Mouse (Mus musculus) heart, postnatal 36 days (tissue): Measurements from ENCODE around the gene Spi1. TPM values are rescaled to one million over a fixed set of nuclear protein-coding genes. Genes with fewer than 3 reads are reported as not detected.
A peak's percentile ranks its signal among the peaks of the same experiment; 100 is the strongest.

Source experiments
- DNase-seq, 2 experiments: peaks; one replicate each; pipeline ENCODE4 v3.0.0; 2021 to 2022
- intact Hi-C: fragments of 180-260 bp; cut with DNase I; formaldehyde crosslinking; loops from one replicate; pipeline ENCODE4 v1.15.1; 2025
- total RNA-seq, 2 experiments: library from RNA; stranded (reverse); gene quantifications; 2 replicates each; pipeline ENCODE4 v1.2.3; 2021

Gene Spi1
- total RNA-seq, 2 experiments from 2014 or later = 4.2 to 6.2 TPM

DNA sequence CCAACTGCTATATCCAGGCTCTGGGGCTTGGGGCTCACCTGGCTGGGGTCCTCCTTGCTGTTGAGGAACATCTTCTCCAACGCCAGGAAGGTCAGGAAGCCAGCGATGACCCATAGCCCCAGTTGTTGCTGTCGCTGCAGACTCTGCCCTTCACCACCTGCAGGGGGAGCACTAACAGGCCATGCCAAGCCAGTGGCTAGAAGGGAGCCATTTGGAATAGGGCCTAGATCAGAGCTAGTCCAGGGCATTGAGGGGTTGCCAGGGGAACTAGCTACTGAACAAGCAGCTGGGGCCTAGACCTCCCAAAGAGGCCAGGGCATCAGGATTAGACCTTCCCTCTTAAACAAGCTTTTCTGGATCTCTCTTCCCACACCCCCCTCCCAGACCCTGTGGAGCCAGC is 16.6 kb upstream of the Spi1 start:
- DNase-seq = peak in 1 of 2 experiments; percentile 52
- intact Hi-C loops = no loop called here

DNA sequence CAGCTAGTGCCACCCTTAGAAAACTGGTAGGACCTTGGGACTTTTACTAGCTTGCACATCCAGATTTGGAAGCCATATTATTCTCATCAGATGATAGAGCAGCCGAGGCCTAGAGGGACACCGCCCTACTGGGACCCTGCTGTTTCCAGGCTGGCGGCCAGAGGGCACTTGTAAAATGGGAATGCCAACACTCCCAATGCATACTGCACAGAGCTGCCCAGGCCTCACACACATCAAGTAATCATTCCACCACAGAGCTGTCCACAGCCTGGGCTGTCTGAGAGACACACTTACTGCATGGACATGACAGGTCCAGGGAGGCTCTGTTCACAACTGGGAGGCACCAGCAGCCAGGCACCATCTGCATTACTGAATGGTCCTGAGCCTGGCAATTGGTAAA is 15.7 kb upstream of the Spi1 start:
- intact Hi-C loops = no loop called here
- no peak for DNase-seq

DNA sequence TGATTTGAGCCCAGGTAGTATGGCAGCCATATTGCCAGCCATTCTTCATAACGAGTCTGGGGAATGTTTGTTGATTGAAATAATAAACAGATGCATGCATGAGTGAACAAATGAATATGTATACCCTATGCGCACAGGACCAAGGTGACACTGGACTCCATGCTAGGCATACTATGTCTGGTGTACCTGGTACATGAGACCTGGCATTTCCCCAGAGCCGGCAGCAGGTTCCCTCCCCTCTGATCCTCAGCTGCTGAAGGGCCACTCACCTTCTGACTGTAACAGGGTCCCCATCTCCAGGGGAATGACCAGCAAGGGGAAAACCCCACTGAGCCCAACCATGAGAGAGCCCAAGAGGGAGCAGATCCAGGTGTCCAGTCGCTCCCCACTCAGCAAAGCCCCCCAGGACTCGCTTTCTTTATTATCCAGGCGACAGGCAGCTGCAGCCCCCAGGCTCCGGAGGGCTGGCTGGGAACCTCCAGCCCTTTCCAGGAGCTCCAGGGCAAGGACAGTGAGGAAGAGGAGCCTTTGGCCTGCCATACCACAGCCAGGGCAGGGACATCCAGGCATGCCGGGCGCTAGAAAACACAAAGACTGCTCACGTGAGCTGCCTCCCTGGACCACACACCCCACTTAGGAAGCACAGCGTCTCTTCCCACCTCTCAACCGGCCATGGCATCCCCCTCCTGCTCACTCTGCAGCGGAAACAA is 13.9 kb upstream of the Spi1 start:
- DNase-seq = no peak
- intact Hi-C loops = no loop called here

DNA sequence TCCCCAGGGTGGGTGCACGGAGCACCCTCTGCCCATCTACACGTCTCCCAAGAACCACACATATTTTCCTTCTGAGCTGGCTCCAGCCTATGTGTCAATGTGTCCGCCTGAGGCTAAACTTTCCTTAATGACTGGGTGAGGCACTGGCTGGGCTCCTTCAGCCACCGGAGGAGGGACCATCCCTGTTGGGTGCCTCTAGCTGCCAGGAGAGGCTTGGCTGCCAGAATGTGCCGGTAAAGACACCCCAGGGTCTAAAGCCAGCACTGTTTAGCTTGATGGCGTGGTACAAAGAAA is 13.4 kb upstream of the Spi1 start:
- intact Hi-C loops = no loop called here
- DNase-seq = no peak

DNA sequence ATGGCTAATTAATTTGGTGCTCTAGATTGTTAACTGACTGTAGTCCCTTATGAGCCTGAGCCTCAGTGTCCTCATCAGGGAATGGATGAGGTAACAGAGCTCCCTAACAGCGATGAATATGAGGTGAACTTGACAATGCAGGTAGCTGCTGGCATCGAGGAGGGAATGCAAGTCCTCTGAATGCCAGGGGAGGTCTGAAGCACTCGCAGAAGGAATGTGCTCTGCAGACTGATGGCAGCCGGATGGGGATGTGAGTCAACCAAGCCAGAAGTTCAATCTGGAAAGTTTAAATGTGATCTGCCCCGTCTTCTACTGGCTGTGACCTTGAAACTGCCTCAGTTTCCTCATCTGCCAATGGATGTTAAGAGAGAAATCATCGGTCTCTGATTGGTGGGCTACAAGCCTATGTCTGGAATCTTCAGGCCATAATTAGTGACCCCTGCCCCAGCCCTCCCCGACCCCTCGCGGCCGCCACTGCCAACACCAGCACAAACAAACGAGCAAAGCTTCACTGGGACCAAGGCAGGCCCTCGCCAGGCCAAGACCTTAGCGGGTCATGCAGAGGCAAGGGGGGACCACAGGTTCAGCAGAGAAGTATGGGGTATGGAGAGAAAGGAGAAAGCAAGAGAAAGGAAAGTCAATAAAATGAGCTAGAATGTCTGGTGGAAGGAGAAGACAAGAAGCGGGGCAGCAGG is 12.7 kb upstream of the Spi1 start:
- intact Hi-C loops = no loop called here
- DNase-seq = no peak

DNA sequence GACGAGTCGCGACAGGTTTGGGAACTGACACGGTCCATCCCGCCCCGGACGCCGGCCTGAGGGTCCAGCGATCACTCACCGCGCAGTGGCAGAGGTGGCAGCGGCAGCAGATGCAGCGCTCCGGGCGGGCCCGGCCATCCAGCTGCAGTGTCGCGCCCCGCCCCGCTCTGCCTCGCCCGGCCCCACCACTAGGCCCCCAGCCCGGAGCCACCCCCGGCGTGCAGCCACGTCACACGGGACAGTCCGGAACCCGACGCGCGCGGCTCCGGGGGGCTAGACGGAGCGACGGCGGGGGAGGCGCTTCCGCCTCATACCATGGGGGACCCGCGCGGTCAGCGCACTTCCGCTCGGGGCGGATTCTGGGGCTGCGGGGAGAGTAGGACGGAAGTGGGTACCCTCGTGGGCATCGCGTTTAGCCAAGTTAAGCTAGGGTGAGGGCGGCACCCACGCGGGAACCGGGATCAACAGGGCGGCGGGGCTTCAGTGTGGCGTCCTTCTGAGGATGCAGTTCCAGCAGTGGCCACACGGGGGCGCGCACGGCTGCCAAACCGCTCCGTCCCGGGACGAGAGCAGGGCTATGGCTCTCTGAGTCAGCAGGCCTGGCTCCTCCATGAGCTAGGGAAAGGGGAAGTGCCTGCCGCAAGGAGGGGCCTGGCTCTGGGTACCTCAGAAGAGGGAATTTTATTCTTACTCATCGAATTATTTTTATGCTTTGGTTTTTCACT is 12.0 kb upstream of the Spi1 start, which contains the start of gene Slc39a13:
Gene Slc39a13 (minus strand): TSS at position 342 of the 725 bp plus-strand sequence.
- intact Hi-C loops = loop anchor here (1.0 to 5.0 kb wide), 2 partner anchors 31 to 132 kb away; partner anchors contain the start of genes Acp2 and Nr1h3
- peak; percentile 98 for DNase-seq

DNA sequence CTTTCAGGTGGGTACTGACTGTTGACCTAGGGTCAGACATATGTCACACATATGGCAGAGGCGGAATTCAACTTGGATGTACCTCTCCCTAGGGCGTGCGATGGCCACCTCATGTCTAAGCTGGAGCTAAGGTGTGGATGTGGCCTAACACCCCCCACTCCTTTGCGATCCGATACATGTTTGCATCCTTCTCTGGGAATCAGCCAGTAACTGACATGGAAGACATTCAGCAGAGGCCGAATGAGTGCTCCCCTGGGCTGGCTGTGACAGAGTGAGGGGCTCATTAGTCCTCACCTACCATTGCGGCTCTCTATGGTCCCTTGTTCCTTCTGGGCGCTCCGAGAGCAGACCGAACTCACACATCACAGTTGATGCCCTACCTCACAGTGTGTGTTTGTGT is 11.1 kb upstream of the Spi1 start:
- DNase-seq = no peak
- intact Hi-C loops = loop anchor here (5.0 kb wide), 1 partner anchor 131 kb away; the partner anchor contains the start of genes Acp2 and Nr1h3

DNA sequence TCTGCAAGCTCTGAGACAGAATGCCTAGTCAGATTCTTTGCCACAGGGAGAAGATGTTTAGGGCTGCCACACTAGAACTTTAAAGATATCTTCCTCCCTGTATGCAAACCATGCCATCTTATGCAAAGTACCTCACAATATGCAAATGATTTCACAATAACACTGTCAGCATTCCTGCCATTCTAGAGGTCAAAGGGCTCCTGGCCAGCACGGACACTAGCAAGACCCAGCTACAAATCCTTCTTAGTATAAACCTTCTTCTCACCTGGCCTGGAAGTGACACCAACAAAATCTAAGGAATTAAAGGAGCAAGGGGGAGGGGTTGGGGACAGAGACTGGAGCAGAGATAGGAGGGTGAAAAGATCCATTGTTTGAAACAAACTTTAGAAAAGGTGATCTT is 10.1 kb upstream of the Spi1 start:
- no peak for DNase-seq
- intact Hi-C loops = loop anchor here (5.0 kb wide), 1 partner anchor 130 kb away; the partner anchor contains the start of genes Acp2 and Nr1h3

DNA sequence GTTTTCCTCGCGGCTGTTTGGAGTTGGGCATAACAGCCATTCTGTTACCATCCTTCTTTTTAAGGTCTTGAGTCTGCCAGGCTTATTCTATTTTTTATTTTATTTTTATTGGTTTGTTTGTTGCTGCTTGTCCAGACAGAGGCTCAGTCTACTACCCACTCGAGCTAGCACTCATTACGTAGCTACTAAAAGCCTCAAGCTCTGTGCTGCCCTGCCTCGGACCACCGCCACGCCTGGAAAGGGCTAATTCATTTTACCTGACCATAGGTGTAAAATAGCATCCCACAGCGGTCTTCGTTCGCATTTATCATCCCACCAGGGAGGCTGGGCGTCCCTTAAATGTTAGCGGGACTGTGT is 4.3 kb upstream of the Spi1 start:
- no peak for DNase-seq
- intact Hi-C loops = no loop called here

DNA sequence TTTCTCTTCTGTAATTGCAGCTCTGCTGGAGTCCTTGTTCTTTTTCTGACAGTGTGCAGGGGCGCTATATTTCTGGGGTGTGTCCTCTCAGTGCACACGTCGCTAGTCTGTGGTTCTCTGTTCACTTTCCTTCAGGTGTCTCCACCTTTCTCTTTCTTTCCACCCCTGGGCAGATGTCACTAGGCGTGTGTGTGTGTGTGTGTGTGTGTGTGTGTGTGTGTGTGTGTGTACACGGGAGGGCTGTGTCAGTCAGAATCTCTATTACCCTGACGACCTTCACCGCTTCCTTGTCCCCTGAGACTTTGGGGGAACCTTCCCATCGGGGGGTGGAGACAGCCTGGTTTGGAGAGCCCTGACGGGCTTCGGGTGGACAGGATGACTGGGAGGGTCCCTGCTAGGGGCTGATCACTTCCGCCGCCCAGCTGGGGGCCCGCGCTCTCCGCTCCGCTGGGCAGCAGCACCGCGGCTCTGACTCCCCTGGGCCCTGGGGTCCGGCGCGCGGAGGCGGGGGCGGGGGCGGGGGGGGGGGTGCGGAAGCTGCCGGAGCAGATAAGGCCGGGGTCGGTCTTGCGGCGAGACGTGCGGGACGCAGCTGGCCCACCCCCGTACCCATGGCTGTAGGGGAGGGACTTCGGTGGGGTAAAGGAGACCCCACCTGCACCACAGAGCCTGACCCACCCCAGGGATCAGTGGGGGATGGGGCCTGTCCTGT is 3.7 kb upstream of the Spi1 start:
- intact Hi-C loops = no loop called here
- DNase-seq = no peak

DNA sequence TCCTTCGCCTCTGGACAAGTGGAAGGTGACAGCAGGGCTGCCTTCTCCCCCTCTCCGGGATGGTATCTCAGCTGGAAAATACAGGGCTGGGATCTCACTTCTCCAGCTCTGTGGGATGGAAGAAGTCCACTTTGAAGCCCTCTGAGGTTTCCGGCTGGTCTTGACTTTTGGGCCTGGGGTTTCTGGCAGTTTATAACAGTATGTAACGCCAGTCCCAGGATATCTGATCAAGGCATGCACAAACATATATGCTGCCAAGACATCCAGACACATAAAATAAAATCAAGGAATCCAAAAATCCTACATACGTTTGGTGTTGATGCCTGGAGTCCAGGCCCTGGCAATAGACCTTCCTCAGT is 3.2 kb upstream of the Spi1 start:
- no peak for DNase-seq
- intact Hi-C loops = no loop called here

DNA sequence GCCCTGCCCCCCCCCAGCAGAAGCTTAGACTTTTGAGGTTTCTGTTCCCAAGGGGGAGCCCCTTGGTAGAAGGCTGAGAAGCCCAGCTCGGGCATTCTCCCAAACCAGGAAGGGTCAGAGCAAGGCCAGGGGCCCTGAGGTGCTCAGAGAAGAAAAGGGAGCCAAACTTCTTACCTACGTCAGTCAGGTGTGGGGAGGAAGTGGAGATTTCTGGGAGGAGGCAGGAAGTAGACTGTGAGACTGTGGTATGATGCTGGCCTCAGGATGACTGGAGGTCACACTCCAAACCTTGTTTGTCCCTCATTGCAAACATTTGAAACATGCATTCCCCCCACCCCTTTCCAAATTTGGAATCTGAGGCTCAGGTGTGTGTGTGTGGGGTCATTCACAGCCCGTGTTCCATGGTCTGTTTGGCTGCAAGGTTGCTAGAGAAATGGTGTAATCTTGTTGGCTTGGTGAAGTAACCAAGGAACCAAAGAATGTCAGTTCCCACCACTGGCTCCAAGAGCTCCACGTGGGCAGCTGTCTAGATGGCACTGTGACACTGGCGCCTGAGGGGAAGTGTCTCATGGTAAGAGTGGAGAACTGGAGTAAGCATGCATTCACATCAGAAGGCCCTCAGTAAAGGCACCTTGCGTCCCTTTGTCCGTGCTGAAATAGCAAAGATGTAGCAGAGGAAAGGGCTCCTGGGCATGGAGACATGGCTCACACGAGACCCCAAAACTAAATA is 1.2 kb upstream of the Spi1 start:
- no peak for DNase-seq
- intact Hi-C loops = no loop called here

DNA sequence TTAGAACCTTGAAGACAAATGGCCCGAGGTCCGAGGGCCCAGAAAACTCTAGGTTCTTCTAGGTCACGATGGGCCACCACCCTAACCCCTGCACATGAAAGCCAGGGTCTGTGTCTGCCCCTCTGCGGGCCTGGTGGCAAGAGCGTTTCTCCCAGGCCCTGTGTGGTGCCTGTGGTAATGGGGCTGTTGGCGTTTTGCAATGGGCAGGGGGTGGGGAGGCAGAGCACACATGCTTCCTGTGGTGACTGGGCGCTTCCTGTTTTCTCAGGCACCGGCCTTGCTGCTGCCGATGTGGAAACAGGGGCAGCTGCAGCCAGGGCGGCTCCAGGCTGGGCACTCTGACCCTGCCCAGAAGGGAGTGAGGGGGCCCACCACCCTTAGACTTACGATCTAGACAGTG is 654 bp downstream of the Spi1 start:
- peak; percentile 59 to 60 for DNase-seq
- intact Hi-C loops = no loop called here

DNA sequence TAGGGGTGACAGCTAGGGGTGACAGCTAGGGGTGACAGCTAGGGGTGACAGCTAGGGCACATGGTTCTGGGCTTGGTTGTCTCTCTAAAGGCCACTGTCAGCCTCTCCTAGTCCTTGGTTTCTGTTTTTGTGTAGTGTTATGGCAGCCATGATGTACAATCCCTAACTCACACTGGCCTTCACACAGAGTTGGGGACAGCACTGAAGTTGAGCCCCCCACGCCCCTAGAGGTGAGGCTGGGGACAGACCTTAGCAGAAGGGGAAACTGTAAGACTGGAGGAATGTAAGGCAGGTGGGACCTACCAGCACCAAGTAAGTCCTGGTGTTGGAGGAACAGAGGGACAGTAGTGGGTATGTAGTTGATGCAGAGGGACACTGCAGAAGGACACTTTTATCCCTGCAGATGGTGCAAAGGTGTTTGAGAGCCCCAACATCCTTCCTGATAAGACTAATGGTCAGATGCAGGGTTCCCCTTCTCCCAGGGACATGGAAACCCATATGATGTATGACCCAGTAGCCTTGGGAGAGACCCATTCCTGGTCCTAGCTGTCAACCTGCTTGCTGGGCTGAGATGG is 1.3 kb downstream of the Spi1 start:
- no peak for DNase-seq
- intact Hi-C loops = no loop called here

DNA sequence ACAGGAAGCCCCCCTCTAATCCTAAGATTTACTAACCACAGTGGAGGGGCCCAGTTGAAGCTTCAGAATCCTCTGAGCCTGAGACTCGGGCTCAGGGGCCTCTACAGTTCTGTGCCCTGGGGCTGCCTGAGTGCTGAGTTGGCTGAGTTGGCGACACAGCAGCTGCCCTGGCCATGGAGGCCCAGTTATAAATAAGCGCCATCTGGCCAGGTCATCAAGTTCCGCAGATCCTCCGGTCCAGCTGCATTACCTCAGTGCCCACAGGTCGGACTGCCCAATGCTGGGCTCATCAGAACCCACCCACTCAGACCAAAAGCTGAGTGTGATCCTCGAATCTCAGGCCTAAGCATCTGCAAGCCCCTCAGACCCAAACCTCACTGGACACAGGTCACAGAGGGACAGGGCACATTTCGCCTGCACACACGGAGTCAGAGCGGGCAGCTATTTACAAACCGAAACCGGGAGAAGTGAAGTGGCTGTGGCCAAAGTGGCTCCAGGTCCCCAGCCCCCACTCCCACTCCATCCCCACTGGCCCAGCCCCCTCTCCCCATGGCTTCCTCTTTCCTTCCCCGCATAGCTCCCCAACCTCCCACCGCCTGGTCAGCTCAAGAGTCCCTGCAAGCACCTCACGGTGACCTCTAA is 2.1 kb downstream of the Spi1 start:
- peak in 1 of 2 experiments; percentile 41 for DNase-seq
- intact Hi-C loops = no loop called here

DNA sequence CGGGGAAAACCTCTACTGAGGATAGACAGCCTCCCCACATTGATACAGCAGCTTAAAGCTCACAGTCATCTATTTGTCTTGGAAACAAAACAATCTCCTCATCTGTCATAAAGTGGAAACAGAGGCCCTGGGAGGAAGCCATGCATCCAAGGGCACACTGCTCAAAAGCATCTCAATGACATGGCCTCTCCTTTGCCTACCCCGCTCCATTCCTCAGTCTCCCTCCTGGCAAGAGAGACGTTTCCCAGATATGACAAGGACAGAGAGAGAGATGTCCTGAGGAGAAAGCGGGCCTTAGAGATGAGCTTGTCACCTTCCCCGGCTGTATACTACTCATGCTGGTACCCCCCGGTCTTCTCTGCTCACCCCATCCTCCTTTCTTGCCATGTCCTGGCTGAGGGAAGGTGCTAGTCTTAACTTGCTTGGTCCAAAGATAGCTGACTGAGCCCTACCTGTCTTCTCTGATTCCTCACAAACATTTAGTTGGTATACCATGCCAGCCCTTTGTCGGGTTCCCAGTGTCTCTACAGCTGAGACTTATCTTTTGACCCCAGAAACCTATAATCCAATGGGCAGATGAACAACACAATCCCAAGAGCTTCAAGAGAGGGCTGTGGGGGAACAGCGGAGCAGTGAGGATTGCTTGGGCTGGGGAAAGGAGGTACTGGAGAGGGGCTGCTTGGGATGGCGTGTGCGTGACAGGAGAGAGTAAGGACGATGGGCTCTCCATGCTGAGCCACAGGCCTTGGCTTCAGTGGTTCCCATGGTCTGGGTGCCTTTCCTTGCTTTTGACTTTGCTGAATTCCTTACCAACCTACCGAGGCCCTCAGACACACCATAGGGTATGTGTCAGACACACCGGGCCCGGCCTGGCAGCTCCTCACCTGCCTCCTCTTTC is 3.6 kb downstream of the Spi1 start:
- DNase-seq = no peak
- intact Hi-C loops = no loop called here

DNA sequence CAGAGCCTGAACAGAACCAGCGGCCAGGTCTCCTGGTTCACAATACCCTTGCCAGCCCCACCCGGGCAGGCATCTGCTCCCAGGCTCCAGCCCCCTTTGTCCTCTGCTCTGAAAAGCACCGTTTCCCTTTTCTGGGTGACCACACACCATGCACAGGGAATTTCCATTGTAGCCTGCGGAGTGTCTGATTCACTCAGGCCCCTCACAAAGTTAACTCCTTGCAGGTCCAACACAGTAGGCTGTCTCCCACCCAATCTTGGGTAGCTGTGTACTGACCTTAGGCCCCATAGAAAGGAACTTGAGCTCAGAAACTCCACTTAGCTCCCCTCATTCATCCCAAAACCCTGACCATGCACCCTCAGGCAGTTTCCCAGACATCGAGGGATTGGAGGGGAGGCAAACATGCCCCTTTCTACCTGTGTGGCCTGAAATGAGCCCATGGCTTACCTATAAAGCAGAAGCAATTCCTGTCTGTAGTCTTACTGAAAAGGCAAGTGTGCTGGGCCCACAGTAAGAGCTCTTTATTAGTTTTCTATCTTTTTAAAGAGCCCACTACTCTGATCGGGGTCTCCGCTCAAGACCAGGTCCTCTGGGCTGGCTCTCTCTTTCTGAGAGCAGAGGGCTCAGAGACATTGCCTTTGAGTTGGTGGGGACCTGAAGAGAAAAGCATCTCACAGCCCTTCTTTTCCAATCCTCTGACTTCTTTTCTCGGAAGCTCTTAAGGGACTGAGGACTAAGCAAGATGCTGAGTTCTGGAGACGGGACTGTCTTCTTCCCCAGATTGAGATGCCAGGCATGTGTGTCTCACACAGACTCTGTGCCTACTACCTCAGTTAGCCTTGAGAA is 4.4 kb downstream of the Spi1 start:
- intact Hi-C loops = no loop called here
- DNase-seq = no peak

DNA sequence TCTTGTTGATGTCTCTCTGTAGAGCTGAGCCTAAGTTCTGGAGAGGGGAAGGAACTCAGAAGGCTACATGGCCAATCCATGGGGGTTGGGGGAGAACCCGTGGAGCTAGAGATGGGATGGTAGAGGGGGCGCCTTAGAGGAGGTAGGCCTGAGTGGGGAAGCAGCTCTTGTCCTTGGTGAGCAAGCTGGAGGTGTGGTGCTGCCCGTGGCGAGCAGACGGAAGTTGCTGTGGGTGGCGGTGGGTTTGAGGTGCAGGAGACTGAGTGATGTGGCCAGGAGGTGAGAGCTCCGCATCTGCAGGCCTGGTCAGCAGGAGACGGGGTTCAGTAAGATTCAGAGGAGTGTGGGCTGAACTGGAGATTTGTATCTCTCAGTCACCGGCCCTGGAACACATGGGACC is 5.3 kb downstream of the Spi1 start:
- intact Hi-C loops = no loop called here
- DNase-seq = no peak
